ENCODE assay signal across 14 mouse cellular contexts in genomic region chr11:117729341-117729740, GRCm38 (mm10). TPM values are rescaled to one million over a fixed set of nuclear protein-coding genes. Genes with fewer than 3 reads are reported as not detected.
DNase-seq lines count a peak whose midpoint lies in the region; ATAC-seq and TF ChIP-seq lines count a peak whose summit lies in the region.
"Had no signal": no experiment of that assay in that cellular context is flagged by ENCODE, and none has a peak within 500 bp of the region (broad histone marks: within the 10 kb centered on the region; RNA-seq: fewer than 3 reads in every experiment).

No protein-coding gene starts in this region.

- 31% methylated on average over 3 of the region's 3 CpGs for WGBS in heart, postnatal 0 days
- WGBS in heart, embryonic 12.5 days = 54% methylated on average over 3 of the region's 3 CpGs
- WGBS in liver, embryonic 16.5 days (ENCODE audit: insufficient replicate concordance) = 69% methylated on average over 3 of the region's 3 CpGs
- 87% methylated on average over 3 of the region's 3 CpGs for WGBS in liver, embryonic 11.5 days
- WGBS in embryonic facial prominence, embryonic 13.5 days = 74% methylated on average over 3 of the region's 3 CpGs
- 65% methylated on average over 3 of the region's 3 CpGs for WGBS in limb, embryonic 15.5 days

- DNase-seq in heart, postnatal 0 days (ENCODE audit: low spot score) = peak; percentile 56
- DNase-seq in liver, embryonic 11.5 days (ENCODE audit: low spot score) = no peak
- no peak for DNase-seq in frontal cortex, postnatal 14 days (ENCODE audit: low spot score in 2 of 2)
- DNase-seq in cerebellum, adult 18-20 months = no peak
- DNase-seq: adrenal gland, adult 2 months had no signal

- peaks cover 26% of the 10 kb centered on the region for H3K4me1 ChIP-seq in heart, postnatal 0 days (ENCODE audit: control insufficient read depth, insufficient read depth)
- H3K4me1 ChIP-seq in heart, embryonic 12.5 days (replicated peaks) = peaks cover 29% of the 10 kb centered on the region
- H3K4me1 ChIP-seq in liver, embryonic 16.5 days (ENCODE audit: control insufficient read depth, low read depth, low read length) = no peaks in the 10 kb centered on the region; the same call in 1 of the 2 replicates
- H3K4me1 ChIP-seq in liver, embryonic 11.5 days (replicated peaks; ENCODE audit: control insufficient read depth, insufficient read depth, low read length) = peaks cover 4% of the 10 kb centered on the region; the same call in 1 of the 2 replicates
- H3K4me1 ChIP-seq in embryonic facial prominence, embryonic 13.5 days = peaks cover 17% of the 10 kb centered on the region; the same call in 1 of the 2 replicates
- peaks cover 26% of the 10 kb centered on the region for H3K4me1 ChIP-seq in limb, embryonic 15.5 days
- H3K4me1 ChIP-seq: hindbrain, embryonic 13.5 days; midbrain, embryonic 15.5 days had no signal

- H3K4me2 ChIP-seq in heart, postnatal 0 days (ENCODE audit: low read depth, low read length) = no peak overlapping the region
- no peak overlapping the region for H3K4me2 ChIP-seq in heart, embryonic 12.5 days
- H3K4me2 ChIP-seq in liver, embryonic 16.5 days (ENCODE audit: low read depth, low read length) = no peak overlapping the region
- no peak overlapping the region for H3K4me2 ChIP-seq in liver, embryonic 11.5 days
- no peak overlapping the region for H3K4me2 ChIP-seq in embryonic facial prominence, embryonic 13.5 days
- no peak overlapping the region for H3K4me2 ChIP-seq in limb, embryonic 15.5 days
- H3K4me2 ChIP-seq: hindbrain, embryonic 13.5 days; midbrain, embryonic 15.5 days; neural tube, embryonic 13.5 days had no signal

- H3K9me3 ChIP-seq in heart, postnatal 0 days (replicated peaks; ENCODE audit: control insufficient read depth, low read length) = no peaks in the 10 kb centered on the region
- H3K9me3 ChIP-seq in heart, embryonic 12.5 days (replicated peaks) = no peaks in the 10 kb centered on the region
- no peaks in the 10 kb centered on the region for H3K9me3 ChIP-seq in liver, embryonic 16.5 days (replicated peaks; ENCODE audit: control insufficient read depth, low read length)
- no peaks in the 10 kb centered on the region for H3K9me3 ChIP-seq in liver, embryonic 11.5 days (ENCODE audit: control insufficient read depth, low read length)
- no peaks in the 10 kb centered on the region for H3K9me3 ChIP-seq in embryonic facial prominence, embryonic 13.5 days
- H3K9me3 ChIP-seq in limb, embryonic 15.5 days = no peaks in the 10 kb centered on the region
- H3K9me3 ChIP-seq: hindbrain, embryonic 13.5 days; midbrain, embryonic 15.5 days; neural tube, embryonic 13.5 days had no signal

- no peak for TF ChIP-seq EP300 in heart, postnatal 0 days (IDR thresholded peaks at IDR 0.05; ENCODE audit: low read depth)

- no peaks in the 10 kb centered on the region for H3K27me3 ChIP-seq in heart, postnatal 0 days (ENCODE audit: control insufficient read depth, insufficient read depth, low read length)
- no peaks in the 10 kb centered on the region for H3K27me3 ChIP-seq in heart, embryonic 12.5 days (replicated peaks)
- no peaks in the 10 kb centered on the region for H3K27me3 ChIP-seq in liver, embryonic 16.5 days (ENCODE audit: control insufficient read depth, insufficient read depth, low read depth, low read length)
- no peaks in the 10 kb centered on the region for H3K27me3 ChIP-seq in liver, embryonic 11.5 days (replicated peaks; ENCODE audit: control insufficient read depth, insufficient read depth, low read length)
- no peaks in the 10 kb centered on the region for H3K27me3 ChIP-seq in embryonic facial prominence, embryonic 13.5 days
- H3K27me3 ChIP-seq in limb, embryonic 15.5 days = no peaks in the 10 kb centered on the region
- H3K27me3 ChIP-seq: hindbrain, embryonic 13.5 days; midbrain, embryonic 15.5 days; neural tube, embryonic 13.5 days; Patski had no signal

- peaks cover 12% of the 10 kb centered on the region; the same call in 1 of the 2 replicates for H3K36me3 ChIP-seq in heart, postnatal 0 days (replicated peaks; ENCODE audit: control insufficient read depth, insufficient read depth, low read length)
- peaks cover 14% of the 10 kb centered on the region for H3K36me3 ChIP-seq in heart, embryonic 12.5 days
- H3K36me3 ChIP-seq in liver, embryonic 16.5 days (ENCODE audit: control insufficient read depth, insufficient read depth) = no peaks in the 10 kb centered on the region
- H3K36me3 ChIP-seq in liver, embryonic 11.5 days (ENCODE audit: control insufficient read depth, insufficient read depth, low read length) = no peaks in the 10 kb centered on the region
- peaks cover 41% of the 10 kb centered on the region for H3K36me3 ChIP-seq in embryonic facial prominence, embryonic 13.5 days
- peaks cover 26% of the 10 kb centered on the region for H3K36me3 ChIP-seq in limb, embryonic 15.5 days

- no peak overlapping the region for H3K4me3 ChIP-seq in heart, postnatal 0 days (ENCODE audit: low read depth, low read length)
- no peak overlapping the region for H3K4me3 ChIP-seq in heart, embryonic 12.5 days
- no peak overlapping the region for H3K4me3 ChIP-seq in liver, embryonic 16.5 days (ENCODE audit: low read depth, low read length)
- no peak overlapping the region for H3K4me3 ChIP-seq in liver, embryonic 11.5 days (ENCODE audit: low read depth, low read length)
- no peak overlapping the region for H3K4me3 ChIP-seq in embryonic facial prominence, embryonic 13.5 days
- no peak overlapping the region for H3K4me3 ChIP-seq in limb, embryonic 15.5 days
- H3K4me3 ChIP-seq: hindbrain, embryonic 13.5 days; midbrain, embryonic 15.5 days; neural tube, embryonic 13.5 days had no signal

- H3K9ac ChIP-seq in heart, postnatal 0 days (replicated peaks; ENCODE audit: low read depth, low read length) = no peak overlapping the region
- H3K9ac ChIP-seq in heart, embryonic 12.5 days = no peak overlapping the region
- H3K9ac ChIP-seq in liver, embryonic 16.5 days (ENCODE audit: low read depth, low read length) = no peak overlapping the region
- H3K9ac ChIP-seq in liver, embryonic 11.5 days (ENCODE audit: low read depth, low read length) = no peak overlapping the region
- H3K9ac ChIP-seq in embryonic facial prominence, embryonic 13.5 days = no peak overlapping the region
- no peak overlapping the region for H3K9ac ChIP-seq in limb, embryonic 15.5 days
- H3K9ac ChIP-seq: hindbrain, embryonic 13.5 days; midbrain, embryonic 15.5 days; neural tube, embryonic 13.5 days had no signal

- peak; percentile 69; the same call in 1 of the 2 replicates for ATAC-seq in heart, postnatal 0 days (ENCODE audit: insufficient read depth, low read depth)
- ATAC-seq in heart, embryonic 12.5 days (ENCODE audit: insufficient number of reproducible peaks, low FRiP score) = no peak
- 0 out of 2 replicates have a peak, but pooled peaks have one; percentile 19 for ATAC-seq in liver, embryonic 16.5 days (ENCODE audit: low read depth)
- no peak for ATAC-seq in liver, embryonic 11.5 days (replicated peaks; ENCODE audit: low FRiP score)
- ATAC-seq in embryonic facial prominence, embryonic 13.5 days (ENCODE audit: insufficient number of reproducible peaks, insufficient read depth, low FRiP score, low TSS enrichment, low read depth) = no peak
- ATAC-seq in limb, embryonic 15.5 days (ENCODE audit: insufficient number of reproducible peaks, low FRiP score, low TSS enrichment, low read depth) = no peak
- ATAC-seq: midbrain, embryonic 15.5 days; Patski had no signal

- TF ChIP-seq CTCF in heart, postnatal 0 days (IDR thresholded peaks at IDR 0.05; ENCODE audit: low read depth) = no peak

- peak overlapping the region; percentile 66 for H3K27ac ChIP-seq in heart, postnatal 0 days (ENCODE audit: low read depth)
- no peak overlapping the region for H3K27ac ChIP-seq in heart, embryonic 12.5 days (ENCODE audit: poor library complexity, severe bottlenecking)
- H3K27ac ChIP-seq in liver, embryonic 16.5 days (ENCODE audit: low read length) = no peak overlapping the region
- no peak overlapping the region for H3K27ac ChIP-seq in liver, embryonic 11.5 days (ENCODE audit: low read depth, low read length)
- H3K27ac ChIP-seq in embryonic facial prominence, embryonic 13.5 days = 0 out of 2 replicates have a peak overlapping the region, but pooled peaks have one; percentile 24
- peak overlapping the region; percentile 74 for H3K27ac ChIP-seq in limb, embryonic 15.5 days
- H3K27ac ChIP-seq: hindbrain, embryonic 13.5 days; macrophage; midbrain, embryonic 15.5 days had no signal

RNA-seq across cellular contexts. Expression of gene Tmc8, which starts 52.5 kb away (rescaled TPM):
- total RNA-seq in heart, postnatal 0 days (2014; rRNA removed; ENCODE audit: low replicate concordance) = 2.6 and 8.7 TPM in 2 replicates
- 1.4 and 2.3 TPM in 2 replicates for polyA plus RNA-seq in heart, postnatal 0 days (2015; fragmentation: Nextera tagmentation; extraction: Ambion mirVana)
- polyA plus RNA-seq in heart, embryonic 12.5 days (2016; fragmentation: Nextera tagmentation; extraction: Ambion mirVana) = 4.0 and 4.1 TPM in 2 replicates
- 16.0 and 16.3 TPM in 2 replicates for polyA plus RNA-seq in liver, embryonic 16.5 days (2015; fragmentation: Nextera tagmentation; extraction: Ambion mirVana)
- 18.6 and 18.8 TPM in 2 replicates for polyA plus RNA-seq in liver, embryonic 11.5 days (2014; fragmentation: Nextera tagmentation; extraction: Ambion mirVana)
- polyA plus RNA-seq in embryonic facial prominence, embryonic 13.5 days (2015; fragmentation: Nextera tagmentation; extraction: Ambion mirVana) = 0.74 and 1.3 TPM in 2 replicates
- 1.2 and 2.0 TPM in 2 replicates for polyA plus RNA-seq in limb, embryonic 15.5 days (2015; fragmentation: Nextera tagmentation; extraction: Ambion mirVana)

RNA-seq across cellular contexts. Expression of gene Tmc6, which starts 52.7 kb away (rescaled TPM):
- 23.4 and 31.8 TPM in 2 replicates for total RNA-seq in heart, postnatal 0 days (2014; rRNA removed; ENCODE audit: low replicate concordance)
- 16.3 and 20.4 TPM in 2 replicates for polyA plus RNA-seq in heart, postnatal 0 days (2015; fragmentation: Nextera tagmentation; extraction: Ambion mirVana)
- 23.8 and 26.5 TPM in 2 replicates for polyA plus RNA-seq in heart, embryonic 12.5 days (2016; fragmentation: Nextera tagmentation; extraction: Ambion mirVana)
- polyA plus RNA-seq in liver, embryonic 16.5 days (2015; fragmentation: Nextera tagmentation; extraction: Ambion mirVana) = 45.6 and 46.2 TPM in 2 replicates
- polyA plus RNA-seq in liver, embryonic 11.5 days (2014; fragmentation: Nextera tagmentation; extraction: Ambion mirVana) = 61.2 and 62.1 TPM in 2 replicates
- 19.0 and 20.4 TPM in 2 replicates for polyA plus RNA-seq in embryonic facial prominence, embryonic 13.5 days (2015; fragmentation: Nextera tagmentation; extraction: Ambion mirVana)
- polyA plus RNA-seq in limb, embryonic 15.5 days (2015; fragmentation: Nextera tagmentation; extraction: Ambion mirVana) = 24.5 and 25.9 TPM in 2 replicates

Comparison
In these comparisons a context has a peak if more than half of its experiments do, and no peak if none do; other contexts are left out.
1. ATAC-seq: peak in heart, postnatal 0 days (single experiment) and liver, embryonic 16.5 days (single experiment); none in heart, embryonic 12.5 days (single experiment), liver, embryonic 11.5 days (single experiment), embryonic facial prominence, embryonic 13.5 days (single experiment) and limb, embryonic 15.5 days (single experiment).
2. H3K27ac ChIP-seq: peak in heart, postnatal 0 days (single experiment), embryonic facial prominence, embryonic 13.5 days (single experiment) and limb, embryonic 15.5 days (single experiment); none in heart, embryonic 12.5 days (single experiment), liver, embryonic 16.5 days (single experiment) and liver, embryonic 11.5 days (single experiment).